13 mouse cellular contexts compared by ENCODE assay signal in the genomic region with DNA sequence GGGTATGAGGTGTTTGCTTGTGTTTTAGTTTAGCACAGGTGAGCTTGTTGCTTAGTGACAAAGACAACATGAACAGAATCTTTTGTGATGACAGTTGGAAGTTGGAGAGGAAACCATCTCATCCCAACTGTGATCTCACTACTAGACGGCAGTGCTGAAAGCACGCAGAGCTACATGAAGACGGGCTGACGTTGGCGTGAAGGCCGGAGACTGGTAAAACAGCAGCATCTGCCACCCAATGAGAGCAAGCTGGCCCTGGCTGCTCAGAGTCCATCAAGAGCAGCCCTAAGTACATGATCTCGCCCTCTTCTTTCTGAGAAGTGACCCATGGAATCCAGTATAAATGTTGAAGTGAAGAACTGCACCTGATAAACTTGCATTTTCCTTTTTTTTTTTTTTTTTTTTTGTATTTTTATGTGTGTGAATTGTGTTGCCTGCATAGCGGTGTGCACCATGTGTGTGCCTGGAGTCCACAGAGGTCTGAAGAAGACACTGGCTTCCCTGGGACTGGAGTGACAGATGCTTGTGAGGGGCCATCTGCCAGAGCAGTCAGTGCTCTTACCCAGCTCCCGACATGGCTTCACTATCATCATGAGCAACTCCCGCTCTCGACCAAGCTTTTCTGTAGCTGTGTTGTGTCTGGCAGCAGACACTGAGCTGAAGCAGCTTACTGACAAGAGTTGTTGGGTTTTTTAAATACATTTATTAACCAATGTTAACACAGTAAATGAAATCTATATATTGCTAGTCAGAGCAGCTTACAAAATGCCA.
DNase-seq lines count a peak whose midpoint lies in the region; ATAC-seq and TF ChIP-seq lines count a peak whose summit lies in the region.
"Had no signal": no experiment of that assay in that cellular context is flagged by ENCODE, and none has a peak within 500 bp of the region (broad histone marks: within the 10 kb centered on the region; RNA-seq: fewer than 3 reads in every experiment).

No protein-coding gene starts in this region.

- H3K4me1 ChIP-seq in forebrain, postnatal 0 days (ENCODE audit: insufficient read depth) = no peaks in the 10 kb centered on the region
- H3K4me1 ChIP-seq in forebrain, embryonic 15.5 days = no peaks in the 10 kb centered on the region
- H3K4me1 ChIP-seq in midbrain, embryonic 13.5 days (replicated peaks) = no peaks in the 10 kb centered on the region
- H3K4me1 ChIP-seq in midbrain, embryonic 14.5 days (ENCODE audit: control insufficient read depth, insufficient read depth, low read length) = no peaks in the 10 kb centered on the region
- H3K4me1 ChIP-seq in midbrain, postnatal 0 days (ENCODE audit: insufficient read depth, low read length) = no peaks in the 10 kb centered on the region
- H3K4me1 ChIP-seq: limb, embryonic 10.5 days; liver, embryonic 12.5 days had no signal

- no peaks in the 10 kb centered on the region for H3K27me3 ChIP-seq in forebrain, postnatal 0 days (ENCODE audit: insufficient read depth, low read length)
- H3K27me3 ChIP-seq in forebrain, embryonic 15.5 days = no peaks in the 10 kb centered on the region
- no peaks in the 10 kb centered on the region for H3K27me3 ChIP-seq in midbrain, embryonic 13.5 days
- no peaks in the 10 kb centered on the region for H3K27me3 ChIP-seq in midbrain, embryonic 14.5 days (ENCODE audit: control insufficient read depth, insufficient read depth, low read length)
- H3K27me3 ChIP-seq in midbrain, postnatal 0 days (ENCODE audit: insufficient read depth, low read length) = no peaks in the 10 kb centered on the region
- H3K27me3 ChIP-seq: liver, embryonic 12.5 days had no signal

- H3K4me2 ChIP-seq in forebrain, postnatal 0 days (ENCODE audit: low read depth) = no peak overlapping the region
- H3K4me2 ChIP-seq in forebrain, embryonic 15.5 days (replicated peaks) = no peak overlapping the region
- no peak overlapping the region for H3K4me2 ChIP-seq in midbrain, embryonic 13.5 days (replicated peaks)
- no peak overlapping the region for H3K4me2 ChIP-seq in midbrain, embryonic 14.5 days (ENCODE audit: low read length)
- no peak overlapping the region for H3K4me2 ChIP-seq in midbrain, postnatal 0 days (ENCODE audit: low read depth, low read length, poor library complexity, severe bottlenecking)
- H3K4me2 ChIP-seq: hindbrain, embryonic 14.5 days; liver, embryonic 12.5 days had no signal

- WGBS in forebrain, postnatal 0 days = 79% methylated on average over 11 of the region's 11 CpGs
- WGBS in forebrain, embryonic 15.5 days = 86% methylated on average over 11 of the region's 11 CpGs
- 94% methylated on average over 11 of the region's 11 CpGs for WGBS in midbrain, embryonic 13.5 days
- WGBS in midbrain, embryonic 14.5 days = 96% methylated on average over 11 of the region's 11 CpGs
- WGBS in midbrain, postnatal 0 days = 93% methylated on average over 11 of the region's 11 CpGs

- ATAC-seq in forebrain, postnatal 0 days = peak; percentile 38; the same call in 1 of the 2 replicates
- no peak; the same call in 1 of the 2 replicates for ATAC-seq in forebrain, embryonic 15.5 days (replicated peaks)
- no peak for ATAC-seq in midbrain, embryonic 13.5 days
- no peak for ATAC-seq in midbrain, embryonic 14.5 days (ENCODE audit: low FRiP score, low TSS enrichment)
- no peak for ATAC-seq in midbrain, postnatal 0 days (ENCODE audit: low FRiP score)
- ATAC-seq: liver, embryonic 12.5 days had no signal

- no peaks in the 10 kb centered on the region for H3K9me3 ChIP-seq in forebrain, postnatal 0 days (ENCODE audit: low read length)
- no peaks in the 10 kb centered on the region for H3K9me3 ChIP-seq in forebrain, embryonic 15.5 days
- H3K9me3 ChIP-seq in midbrain, embryonic 13.5 days = no peaks in the 10 kb centered on the region
- H3K9me3 ChIP-seq in midbrain, embryonic 14.5 days (ENCODE audit: control insufficient read depth, low read length) = no peaks in the 10 kb centered on the region
- no peaks in the 10 kb centered on the region for H3K9me3 ChIP-seq in midbrain, postnatal 0 days (ENCODE audit: low read length)
- H3K9me3 ChIP-seq: limb, embryonic 10.5 days; liver, embryonic 12.5 days had no signal

- H3K27ac ChIP-seq in forebrain, postnatal 0 days (ENCODE audit: low read depth, low read length) = no peak overlapping the region
- H3K27ac ChIP-seq in forebrain, embryonic 15.5 days (replicated peaks) = no peak overlapping the region
- 0 out of 2 replicates have a peak overlapping the region, but pooled peaks have one; percentile 14 for H3K27ac ChIP-seq in midbrain, embryonic 13.5 days
- H3K27ac ChIP-seq in midbrain, embryonic 14.5 days (replicated peaks; ENCODE audit: low read depth, low read length) = no peak overlapping the region
- no peak overlapping the region for H3K27ac ChIP-seq in midbrain, postnatal 0 days (ENCODE audit: low read depth, low read length)
- H3K27ac ChIP-seq: hindbrain, embryonic 14.5 days; limb, embryonic 10.5 days; liver, embryonic 12.5 days had no signal

- no peak overlapping the region for H3K9ac ChIP-seq in forebrain, postnatal 0 days
- H3K9ac ChIP-seq in forebrain, embryonic 15.5 days (replicated peaks) = no peak overlapping the region
- no peak overlapping the region for H3K9ac ChIP-seq in midbrain, embryonic 13.5 days (replicated peaks)
- no peak overlapping the region for H3K9ac ChIP-seq in midbrain, embryonic 14.5 days (replicated peaks; ENCODE audit: low read length)
- no peak overlapping the region for H3K9ac ChIP-seq in midbrain, postnatal 0 days (replicated peaks; ENCODE audit: low read length, poor library complexity, severe bottlenecking)
- H3K9ac ChIP-seq: hindbrain, embryonic 14.5 days; liver, embryonic 12.5 days had no signal

- H3K4me3 ChIP-seq in forebrain, postnatal 0 days (ENCODE audit: low read depth, low read length) = no peak overlapping the region
- H3K4me3 ChIP-seq in forebrain, embryonic 15.5 days = no peak overlapping the region
- no peak overlapping the region for H3K4me3 ChIP-seq in midbrain, embryonic 13.5 days (replicated peaks)
- H3K4me3 ChIP-seq in midbrain, embryonic 14.5 days (replicated peaks; ENCODE audit: low read depth, low read length) = no peak overlapping the region
- H3K4me3 ChIP-seq in midbrain, postnatal 0 days (ENCODE audit: low read depth, low read length) = no peak overlapping the region
- H3K4me3 ChIP-seq: limb, embryonic 10.5 days; liver, embryonic 12.5 days had no signal

- no peak for TF ChIP-seq CTCF in forebrain, postnatal 0 days (IDR thresholded peaks at IDR 0.05; ENCODE audit: low read depth)
- TF ChIP-seq CTCF in midbrain, postnatal 0 days (IDR thresholded peaks at IDR 0.05) = no peak

- DNase-seq in forebrain, postnatal 0 days = peak; percentile 16
- no peak for DNase-seq in midbrain, embryonic 14.5 days
- DNase-seq in cerebellum, postnatal 25 days = peak; percentile 73 to 74
- DNase-seq in midbrain, postnatal 0 days (ENCODE audit: low spot score) = peak; percentile 33
- no peak for DNase-seq in gastrocnemius, adult 8-10 months (ENCODE audit: low spot score in 2 of 2)
- DNase-seq in embryo, embryonic 10 days (ENCODE audit: low spot score) = no peak
- DNase-seq: adrenal gland, postnatal 14 days; kidney, adult 8-10 months had no signal

- H3K36me3 ChIP-seq in forebrain, postnatal 0 days (ENCODE audit: insufficient read depth) = peaks cover 59% of the 10 kb centered on the region
- peaks cover 59% of the 10 kb centered on the region for H3K36me3 ChIP-seq in forebrain, embryonic 15.5 days
- H3K36me3 ChIP-seq in midbrain, embryonic 13.5 days = peaks cover 76% of the 10 kb centered on the region
- H3K36me3 ChIP-seq in midbrain, embryonic 14.5 days (ENCODE audit: control insufficient read depth, insufficient read depth, low read length) = peaks cover 66% of the 10 kb centered on the region
- H3K36me3 ChIP-seq in midbrain, postnatal 0 days (ENCODE audit: insufficient read depth, low read length) = peaks cover 43% of the 10 kb centered on the region

Comparison
In these comparisons a context has a peak if more than half of its experiments do, and no peak if none do; other contexts are left out.
1. DNase-seq: peak in forebrain, postnatal 0 days (single experiment), cerebellum, postnatal 25 days (2 of 2) and midbrain, postnatal 0 days (single experiment); none in midbrain, embryonic 14.5 days (single experiment), gastrocnemius, adult 8-10 months (0 of 2) and embryo, embryonic 10 days (single experiment).